Mouse (Mus musculus) intestine, postnatal 0 days (tissue): Measurements from ENCODE around the gene Hmox1. TPM values are rescaled to one million over a fixed set of nuclear protein-coding genes. Genes with fewer than 3 reads are reported as not detected.

Source experiments
- ATAC-seq: fragments of 200-750 bp; cut with Nextera tagmentation; 2 replicates; pipeline ENCODE4 v1.8.0; 2017; ENCODE audit warnings: mild to moderate bottlenecking, moderate TSS enrichment, moderate library complexity
- H3K27ac ChIP-seq: fragments of 300-500 bp; sonication (generic); 2 replicates; pipeline ENCODE4 v1.5.1; 2014; ENCODE audit warnings: mild to moderate bottlenecking, low read depth, low read length, moderate library complexity
- H3K27me3 ChIP-seq: fragments of 300-500 bp; sonication (generic); replicated peaks from 2 replicates; pipeline ENCODE4 v1.6.1; 2014; ENCODE audit warnings: low read length, mixed read lengths; ENCODE audit not compliant: control insufficient read depth, insufficient read depth
- H3K36me3 ChIP-seq: fragments of 300-500 bp; sonication (generic); 2 replicates; pipeline ENCODE4 v1.6.1; 2014; ENCODE audit warnings: mild to moderate bottlenecking, moderate library complexity; ENCODE audit not compliant: control insufficient read depth, insufficient read depth
- H3K4me1 ChIP-seq: fragments of 300-500 bp; sonication (generic); replicated peaks from 2 replicates; pipeline ENCODE4 v1.6.1; 2014; ENCODE audit warnings: antibody characterized with exemption, low read length, mixed read lengths; ENCODE audit not compliant: control insufficient read depth, insufficient read depth
- H3K4me2 ChIP-seq: fragments of 300-500 bp; sonication (generic); replicated peaks from 2 replicates; pipeline ENCODE4 v1.6.1; 2014; ENCODE audit warnings: low read depth, mild to moderate bottlenecking, moderate library complexity
- H3K4me3 ChIP-seq: fragments of 300-500 bp; sonication (generic); 2 replicates; pipeline ENCODE4 v1.5.1; 2014; ENCODE audit warnings: low read depth, low read length
- H3K9ac ChIP-seq: fragments of 300-500 bp; sonication (generic); 2 replicates; pipeline ENCODE4 v1.6.1; 2014; ENCODE audit warnings: mild to moderate bottlenecking, low read depth, low read length
- H3K9me3 ChIP-seq: fragments of 300-500 bp; sonication (generic); 2 replicates; pipeline ENCODE4 v1.6.1; 2016; ENCODE audit warnings: mixed run types; ENCODE audit not compliant: control insufficient read depth
- CTCF ChIP-seq: sonication (generic); IDR thresholded peaks from 2 replicates; pipeline ENCODE4 v1.5.1; 2016; ENCODE audit warnings: low read depth, mild to moderate bottlenecking, control low read depth, antibody characterized with exemption, moderate library complexity
- WGBS: fragments of 180-500 bp; shearing (Covaris S2); extraction: QIAGEN DNeasy Blood & Tissue Kit; methylation state at CpG from one replicate; pipeline ENCODE4 v1.1.7; 2014; 5-methylcytosine and 5-hydroxymethylcytosine counted together
- polyA plus RNA-seq: library from polyadenylated mRNA; unstranded; fragments of >200 nt; fragmentation: Nextera tagmentation; extraction: Ambion mirVana; gene quantifications from 2 replicates; pipeline ENCODE4 v1.2.1, GENCODE M21; 2015

The Hmox1 gene
- polyA plus RNA-seq, 1 experiment from 2014 or later: 72.7 TPM

DNA sequence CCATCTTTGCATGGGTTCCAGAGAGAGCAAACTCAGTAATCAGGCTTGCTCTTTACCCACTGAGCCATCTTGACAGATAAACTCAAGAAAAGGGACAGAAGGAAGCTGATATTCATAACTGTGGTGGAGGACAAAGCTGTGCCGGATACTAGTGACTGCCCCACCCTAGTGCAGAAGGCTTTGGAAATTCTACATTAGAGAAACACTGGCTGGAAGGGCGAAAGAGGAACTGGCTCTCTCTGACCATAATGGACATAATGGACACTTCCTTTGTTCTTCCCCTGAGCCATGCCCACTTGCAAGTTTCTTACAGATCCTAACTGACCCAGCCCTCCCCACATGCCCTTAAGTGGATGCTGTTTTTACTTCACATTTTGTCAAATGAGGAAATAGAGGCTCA is 7.4 kb upstream of the Hmox1 start:
- H3K4me1 ChIP-seq: peaks cover 9% of the 10 kb centered on the region; the same call in 1 of the 2 replicates

GRCm38 (mm10) chr8:75087127-75087526 is 6.3 kb upstream of the Hmox1 start:
- no peak for ATAC-seq
- H3K36me3 ChIP-seq: no peaks in the 10 kb centered on the region
- H3K27me3 ChIP-seq: no peaks in the 10 kb centered on the region
- no peak overlapping the region for H3K9ac ChIP-seq
- no peaks in the 10 kb centered on the region for H3K9me3 ChIP-seq
- no peak overlapping the region for H3K4me3 ChIP-seq
- no peak overlapping the region for H3K27ac ChIP-seq
- H3K4me2 ChIP-seq: no peak overlapping the region
- TF ChIP-seq CTCF: no peak
- H3K4me1 ChIP-seq: peaks cover 9% of the 10 kb centered on the region; the same call in 1 of the 2 replicates

More for the DNA sequence above, 7.4 kb upstream of the Hmox1 start:
- Histone ChIP-seq H3K27me3 (no peaks in the 10 kb centered on the region), H3K9ac (no peak overlapping the region), H3K27ac (no peak overlapping the region), H3K4me3 (no peak overlapping the region), H3K36me3 (no peaks in the 10 kb centered on the region), H3K9me3 (no peaks in the 10 kb centered on the region), H3K4me2 (no peak overlapping the region)
- 69% methylated on average over 2 of the region's 2 CpGs for WGBS
- no peak for TF ChIP-seq CTCF
- no peak for ATAC-seq

- Histone ChIP-seq H3K36me3 (no peaks in the 10 kb centered on the region), H3K4me3 (peak overlapping the region; percentile 20), H3K4me1 (peaks cover 9% of the 10 kb centered on the region; the same call in 1 of the 2 replicates), H3K4me2 (peak overlapping the region; percentile 57), H3K27ac (peak overlapping the region; percentile 69), H3K9me3 (no peaks in the 10 kb centered on the region), H3K27me3 (no peaks in the 10 kb centered on the region), H3K9ac (peak overlapping the region; percentile 23; the same call in 1 of the 2 replicates)
- peak; percentile 19; the same call in 1 of the 2 replicates for TF ChIP-seq CTCF
- peak; percentile 75 for ATAC-seq
- 6% methylated on average over 6 of the region's 6 CpGs for WGBS
Measured at GRCm38 (mm10) chr8:75088989-75089881, 4.2 kb upstream of the Hmox1 start.

GRCm38 (mm10) chr8:75090781-75091365 is 2.5 kb upstream of the Hmox1 start:
- WGBS: 79% methylated on average over 4 of the region's 4 CpGs
- H3K4me3 ChIP-seq: no peak overlapping the region
- no peak for ATAC-seq
- no peak overlapping the region for H3K9ac ChIP-seq
- H3K4me2 ChIP-seq: no peak overlapping the region
- H3K27me3 ChIP-seq: no peaks in the 10 kb centered on the region
- no peaks in the 10 kb centered on the region for H3K9me3 ChIP-seq
- H3K4me1 ChIP-seq: peaks cover 9% of the 10 kb centered on the region; the same call in 1 of the 2 replicates
- no peak overlapping the region for H3K27ac ChIP-seq
- no peak for TF ChIP-seq CTCF
- no peaks in the 10 kb centered on the region for H3K36me3 ChIP-seq

- no peak overlapping the region for H3K27ac ChIP-seq
- no peak for ATAC-seq
- 86% methylated on average over 4 of the region's 4 CpGs for WGBS
- no peaks in the 10 kb centered on the region for H3K9me3 ChIP-seq
- H3K4me2 ChIP-seq: no peak overlapping the region
- peaks cover 12% of the 10 kb centered on the region; the same call in 1 of the 2 replicates for H3K36me3 ChIP-seq
- TF ChIP-seq CTCF: no peak
- no peaks in the 10 kb centered on the region for H3K4me1 ChIP-seq
- H3K27me3 ChIP-seq: no peaks in the 10 kb centered on the region
- H3K9ac ChIP-seq: no peak overlapping the region
- H3K4me3 ChIP-seq: no peak overlapping the region
Measured at GRCm38 (mm10) chr8:75102956-75103355, 9.5 kb downstream of the Hmox1 start.

GRCm38 (mm10) chr8:75103376-75103878 is 10.0 kb downstream of the Hmox1 start:
- WGBS: 53% methylated on average over 8 of the region's 8 CpGs
- Histone ChIP-seq H3K27ac (no peak overlapping the region), H3K4me2 (no peak overlapping the region), H3K4me1 (no peaks in the 10 kb centered on the region), H3K9me3 (no peaks in the 10 kb centered on the region), H3K36me3 (peaks cover 12% of the 10 kb centered on the region; the same call in 1 of the 2 replicates), H3K4me3 (no peak overlapping the region), H3K9ac (no peak overlapping the region), H3K27me3 (no peaks in the 10 kb centered on the region)
- no peak for TF ChIP-seq CTCF
- ATAC-seq: no peak
